Mouse (Mus musculus): Measurements from ENCODE around the gene C1qtnf6. TPM values are rescaled to one million over a fixed set of nuclear protein-coding genes. Genes with fewer than 3 reads are reported as not detected.

Gene C1qtnf6
- polyA plus RNA-seq, 1 experiment from 2014 or later: 41.2 TPM

DNA sequence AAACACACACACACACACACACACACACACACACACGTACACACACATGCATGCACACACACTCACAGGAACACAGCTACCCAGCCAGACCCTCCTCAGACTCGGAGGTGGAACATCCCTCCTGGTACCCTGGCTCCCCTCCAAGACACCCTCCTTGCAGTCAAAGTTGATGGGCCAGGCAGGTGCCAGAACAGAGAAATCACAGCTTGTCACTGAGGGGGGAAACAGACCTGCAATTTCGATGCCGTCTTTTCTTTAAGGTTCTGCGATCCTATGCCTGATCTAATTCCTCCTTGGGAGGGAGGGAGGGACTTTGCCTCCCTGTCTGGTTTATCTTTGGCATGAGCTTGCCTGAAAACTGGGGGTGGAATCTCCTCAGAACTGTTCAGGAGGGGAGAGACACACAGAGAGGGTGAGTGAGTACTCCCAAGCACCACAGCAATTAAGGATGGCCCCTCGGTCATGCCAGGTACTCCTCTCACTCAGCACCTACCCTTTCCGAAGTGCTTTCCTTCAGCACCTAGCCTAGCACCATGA, 11.6 kb upstream of the C1qtnf6 start:
- Histone ChIP-seq H3K27me3 (peaks cover 51% of the 10 kb centered on the region), H3K27ac (no peak overlapping the region), H3K4me1 (peaks cover 12% of the 10 kb centered on the region), H3K9me3 (no peaks in the 10 kb centered on the region), H3K9ac (0 out of 2 replicates have a peak overlapping the region, but pooled peaks have one; percentile 16), H3K4me3 (no peak overlapping the region), H3K4me2 (no peak overlapping the region), H3K36me3 (no peaks in the 10 kb centered on the region)
- WGBS: 70% methylated on average over 7 of the region's 7 CpGs
- ATAC-seq (ENCODE audit: insufficient number of reproducible peaks, insufficient read depth, low FRiP score, low TSS enrichment, low read depth): no peak

DNA sequence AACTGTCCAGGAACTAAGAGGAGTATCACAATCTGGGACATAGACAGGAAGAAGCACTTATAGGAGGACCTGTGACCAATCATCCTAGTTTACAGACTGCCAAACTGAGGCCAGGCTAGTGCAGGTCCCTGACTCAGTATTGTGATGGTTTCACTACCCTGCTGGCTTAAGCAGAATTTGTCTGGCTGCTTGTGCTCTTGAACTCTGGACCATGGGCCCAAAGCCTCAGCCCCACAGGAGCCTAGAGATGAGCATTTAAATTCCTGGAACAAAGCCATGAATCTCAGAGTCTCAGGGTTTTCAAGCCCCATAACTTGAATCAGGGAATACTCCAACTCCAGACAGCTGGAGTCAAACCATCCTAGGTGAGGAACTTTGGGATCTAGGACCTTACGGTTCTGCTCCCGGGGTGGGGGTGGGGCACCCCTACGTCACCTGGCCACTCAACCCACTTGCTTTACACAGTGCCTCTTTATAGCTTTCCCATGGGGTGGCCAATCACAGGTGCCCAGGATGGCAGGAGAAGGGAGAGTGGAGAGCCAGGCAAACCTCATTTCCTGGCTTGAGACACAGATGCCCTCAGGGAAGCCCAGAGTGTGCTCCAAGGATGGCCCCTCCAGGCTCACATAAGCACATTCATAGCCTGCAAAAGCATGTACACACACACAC, 11.0 kb upstream of the C1qtnf6 start:
- WGBS: 72% methylated on average over 3 of the region's 3 CpGs
- Histone ChIP-seq H3K9me3 (no peaks in the 10 kb centered on the region), H3K27ac (no peak overlapping the region), H3K9ac (no peak overlapping the region), H3K36me3 (no peaks in the 10 kb centered on the region), H3K27me3 (peaks cover 51% of the 10 kb centered on the region), H3K4me3 (no peak overlapping the region), H3K4me2 (no peak overlapping the region), H3K4me1 (peaks cover 12% of the 10 kb centered on the region)
- no peak for ATAC-seq (ENCODE audit: insufficient number of reproducible peaks, insufficient read depth, low FRiP score, low TSS enrichment, low read depth)

GRCm38 (mm10) chr15:78541606-78542005, 10.4 kb upstream of the C1qtnf6 start:
- WGBS: 50% methylated on average over 3 of the region's 3 CpGs
- H3K27ac ChIP-seq: no peak overlapping the region
- ATAC-seq (ENCODE audit: insufficient number of reproducible peaks, insufficient read depth, low FRiP score, low TSS enrichment, low read depth): no peak
- no peaks in the 10 kb centered on the region for H3K36me3 ChIP-seq
- peaks cover 51% of the 10 kb centered on the region for H3K27me3 ChIP-seq
- peaks cover 12% of the 10 kb centered on the region for H3K4me1 ChIP-seq
- no peak overlapping the region for H3K9ac ChIP-seq
- no peak overlapping the region for H3K4me3 ChIP-seq
- H3K4me2 ChIP-seq: no peak overlapping the region
- H3K9me3 ChIP-seq: no peaks in the 10 kb centered on the region

- Histone ChIP-seq H3K27ac (no peak overlapping the region), H3K4me1 (peaks cover 12% of the 10 kb centered on the region), H3K4me3 (no peak overlapping the region), H3K9ac (no peak overlapping the region), H3K4me2 (no peak overlapping the region), H3K9me3 (no peaks in the 10 kb centered on the region), H3K36me3 (no peaks in the 10 kb centered on the region), H3K27me3 (peaks cover 51% of the 10 kb centered on the region)
- ATAC-seq (ENCODE audit: insufficient number of reproducible peaks, insufficient read depth, low FRiP score, low TSS enrichment, low read depth): no peak
- 84% methylated on average over 3 of the region's 3 CpGs for WGBS
Measured at GRCm38 (mm10) chr15:78541036-78541435, 9.8 kb upstream of the C1qtnf6 start.

GRCm38 (mm10) chr15:78535723-78536421, 4.7 kb upstream of the C1qtnf6 start:
- ATAC-seq (ENCODE audit: insufficient number of reproducible peaks, insufficient read depth, low FRiP score, low TSS enrichment, low read depth): no peak
- no peak overlapping the region for H3K4me2 ChIP-seq
- no peaks in the 10 kb centered on the region for H3K36me3 ChIP-seq
- H3K27me3 ChIP-seq: peaks cover 16% of the 10 kb centered on the region
- H3K4me3 ChIP-seq: no peak overlapping the region
- H3K4me1 ChIP-seq: peaks cover 10% of the 10 kb centered on the region
- 44% methylated on average over 10 of the region's 10 CpGs for WGBS
- no peak overlapping the region for H3K27ac ChIP-seq
- H3K9ac ChIP-seq: no peak overlapping the region; the same call in 1 of the 2 replicates
- H3K9me3 ChIP-seq: no peaks in the 10 kb centered on the region

DNA sequence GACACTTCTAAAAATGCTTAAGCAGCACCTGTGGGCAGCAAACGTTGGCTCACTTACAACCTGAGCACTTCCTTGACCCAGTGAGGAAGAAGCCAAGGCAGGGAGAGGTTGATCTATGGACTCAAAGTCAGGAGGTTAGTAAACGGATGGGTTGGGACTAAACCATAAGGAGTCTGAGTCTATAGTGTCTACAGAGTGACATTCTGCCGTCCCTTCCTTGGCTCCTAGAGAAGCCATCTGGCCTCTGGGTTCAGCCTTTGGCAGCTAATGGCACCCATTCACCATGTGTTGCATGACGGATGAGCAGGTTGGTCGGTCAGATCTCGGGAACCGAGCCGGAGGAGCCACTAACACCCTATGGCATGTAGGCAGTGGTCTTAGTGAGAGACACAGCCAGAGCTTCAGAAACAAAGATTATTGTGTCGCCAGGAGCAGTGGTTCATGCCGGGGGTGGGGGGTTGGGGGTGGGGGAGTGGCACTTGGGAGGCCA, 2.2 kb upstream of the C1qtnf6 start:
- no peaks in the 10 kb centered on the region for H3K9me3 ChIP-seq

DNA sequence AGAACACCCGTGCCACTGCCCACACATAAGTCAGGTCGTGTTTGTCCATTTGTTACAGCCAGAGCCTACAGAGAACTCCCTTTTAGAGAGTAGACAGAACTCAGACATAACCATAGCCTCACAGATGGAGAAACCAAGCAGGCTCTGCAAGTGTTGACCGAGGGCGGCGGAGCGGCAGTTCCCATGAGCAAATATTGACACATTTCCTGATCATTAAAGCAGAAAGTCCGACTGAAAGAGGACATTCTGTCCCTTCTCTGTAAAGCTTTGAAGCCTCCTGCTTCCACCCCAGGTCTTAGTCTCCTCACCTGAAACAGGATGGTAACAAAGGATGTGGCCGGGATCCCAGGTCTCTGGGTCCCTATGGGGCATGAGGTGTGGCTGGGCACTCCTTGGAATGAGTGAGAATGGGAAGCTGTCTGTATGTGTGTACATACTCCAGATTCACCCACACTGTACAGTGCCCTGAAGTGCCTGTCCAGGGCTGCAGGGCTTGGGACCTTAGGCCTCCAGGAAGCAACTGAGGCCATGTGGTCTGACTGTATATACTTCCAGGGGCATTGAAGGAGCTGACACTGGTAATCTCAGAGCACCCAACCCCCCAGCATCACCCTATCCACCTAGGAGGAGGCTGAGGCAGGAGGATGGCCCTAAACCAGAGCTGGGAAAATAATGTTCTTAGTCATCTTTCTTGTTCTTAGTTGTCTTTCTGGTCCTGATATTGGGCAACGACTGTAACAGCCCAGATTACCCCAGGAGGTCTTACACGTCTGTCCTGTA, 1.5 kb upstream of the C1qtnf6 start:
- 70% methylated on average over 10 of the region's 10 CpGs for WGBS
- ATAC-seq (ENCODE audit: insufficient number of reproducible peaks, insufficient read depth, low FRiP score, low TSS enrichment, low read depth): no peak
- Histone ChIP-seq H3K27ac (no peak overlapping the region), H3K9ac (peak overlapping the region; percentile 40; the same call in 1 of the 2 replicates), H3K9me3 (no peaks in the 10 kb centered on the region), H3K4me1 (peaks cover 37% of the 10 kb centered on the region), H3K4me3 (no peak overlapping the region), H3K36me3 (no peaks in the 10 kb centered on the region), H3K27me3 (no peaks in the 10 kb centered on the region; the same call in 1 of the 2 replicates), H3K4me2 (no peak overlapping the region)

More for the DNA sequence above, 2.2 kb upstream of the C1qtnf6 start:
- peaks cover 31% of the 10 kb centered on the region for H3K4me1 ChIP-seq
- no peak overlapping the region for H3K4me2 ChIP-seq
- no peaks in the 10 kb centered on the region for H3K36me3 ChIP-seq
- no peak for ATAC-seq (ENCODE audit: insufficient number of reproducible peaks, insufficient read depth, low FRiP score, low TSS enrichment, low read depth)
- no peak overlapping the region for H3K4me3 ChIP-seq
- peak overlapping the region; percentile 40; the same call in 1 of the 2 replicates for H3K9ac ChIP-seq
- H3K27me3 ChIP-seq: no peaks in the 10 kb centered on the region; the same call in 1 of the 2 replicates
- H3K27ac ChIP-seq: no peak overlapping the region
- 74% methylated on average over 10 of the region's 10 CpGs for WGBS

DNA sequence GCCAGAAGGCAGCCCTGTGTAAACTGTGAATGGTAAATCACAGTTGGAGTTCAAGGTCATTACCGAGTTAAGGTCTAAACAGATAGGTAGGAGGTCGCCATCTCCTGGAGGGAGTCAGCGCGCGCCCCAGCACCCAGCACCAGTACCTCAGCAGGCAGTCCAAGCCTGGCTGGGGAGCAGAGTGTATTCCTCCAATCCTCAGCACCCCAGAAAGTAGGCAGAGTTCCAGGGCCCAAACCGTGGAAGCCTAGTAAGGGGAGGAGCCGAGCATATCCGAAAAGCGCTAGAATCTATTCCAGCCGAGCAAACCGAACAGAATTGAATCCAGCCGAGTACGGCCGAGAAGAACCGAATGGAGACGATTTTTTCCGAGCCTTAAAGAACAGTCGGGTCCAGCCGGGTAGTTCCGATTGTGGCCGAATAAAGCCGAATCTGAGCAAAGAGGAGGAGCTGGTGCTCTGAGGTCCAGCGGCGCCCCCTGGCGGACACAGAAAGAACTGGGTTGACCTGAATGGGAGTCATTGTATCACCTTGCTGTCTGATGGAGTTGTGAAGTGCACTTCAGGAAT, 769 bp upstream of the C1qtnf6 start:
- Histone ChIP-seq H3K4me1 (peaks cover 42% of the 10 kb centered on the region), H3K36me3 (no peaks in the 10 kb centered on the region), H3K9ac (peak overlapping the region; percentile 67), H3K9me3 (no peaks in the 10 kb centered on the region), H3K27me3 (no peaks in the 10 kb centered on the region; the same call in 1 of the 2 replicates), H3K4me3 (peak overlapping the region; percentile 25), H3K27ac (peak overlapping the region; percentile 86), H3K4me2 (peak overlapping the region; percentile 58)
- WGBS: under 1% methylated on average over 25 of the region's 25 CpGs
- ATAC-seq (ENCODE audit: insufficient number of reproducible peaks, insufficient read depth, low FRiP score, low TSS enrichment, low read depth): peak; percentile 77

DNA sequence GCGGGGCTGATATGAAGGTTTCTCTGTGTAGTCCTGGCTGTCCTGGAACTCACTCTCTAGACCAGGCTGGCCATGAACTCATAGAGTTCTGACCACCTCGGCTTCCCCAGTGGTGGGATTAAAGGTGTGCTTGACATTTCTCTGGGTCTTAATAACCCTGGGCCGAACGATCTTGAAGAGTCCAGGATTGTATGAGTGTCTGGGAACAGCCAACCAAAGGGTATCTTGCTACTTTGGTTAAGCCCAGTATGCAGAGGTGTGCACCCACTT, 170 bp upstream of the C1qtnf6 start:
- peak overlapping the region; percentile 58; the same call in 1 of the 2 replicates for H3K4me2 ChIP-seq
- H3K4me3 ChIP-seq: peak overlapping the region; percentile 25

GRCm38 (mm10) chr15:78530141-78530540, 1.1 kb downstream of the C1qtnf6 start:
- ATAC-seq (ENCODE audit: insufficient number of reproducible peaks, insufficient read depth, low FRiP score, low TSS enrichment, low read depth): no peak
- peaks cover 6% of the 10 kb centered on the region; the same call in 1 of the 2 replicates for H3K36me3 ChIP-seq
- H3K4me1 ChIP-seq: peaks cover 42% of the 10 kb centered on the region
- H3K27me3 ChIP-seq: no peaks in the 10 kb centered on the region; the same call in 1 of the 2 replicates
- peak overlapping the region; percentile 73 for H3K4me2 ChIP-seq
- H3K27ac ChIP-seq: peak overlapping the region; percentile 83
- 74% methylated on average over 3 of the region's 3 CpGs for WGBS
- peak overlapping the region; percentile 71 for H3K9ac ChIP-seq
- 0 out of 2 replicates have a peak overlapping the region, but pooled peaks have one; percentile 43 for H3K4me3 ChIP-seq
- H3K9me3 ChIP-seq: no peaks in the 10 kb centered on the region

More for the DNA sequence above, 170 bp upstream of the C1qtnf6 start:
- Histone ChIP-seq H3K27me3 (no peaks in the 10 kb centered on the region; the same call in 1 of the 2 replicates), H3K36me3 (no peaks in the 10 kb centered on the region), H3K9ac (peak overlapping the region; percentile 67), H3K27ac (peak overlapping the region; percentile 86), H3K9me3 (no peaks in the 10 kb centered on the region), H3K4me1 (peaks cover 42% of the 10 kb centered on the region)
- no peak for ATAC-seq (ENCODE audit: insufficient number of reproducible peaks, insufficient read depth, low FRiP score, low TSS enrichment, low read depth)
- WGBS: 76% methylated on average over 4 of the region's 4 CpGs
